Mouse (Mus musculus): ENCODE measurements around the gene Fitm2.

Fitm2 gene

GRCm38 (mm10) chr2:163420366-163420886, 52.0 kb downstream of the Fitm2 start:
- peak; percentile 43 for DNase-seq

- DNase-seq = peak; percentile 100
Observed at GRCm38 (mm10) chr2:163419346-163420045, 52.9 kb downstream of the Fitm2 start.

- DNase-seq = no peak
Observed at GRCm38 (mm10) chr2:163418841-163419345, 53.5 kb downstream of the Fitm2 start.

- no peak for DNase-seq
Observed at GRCm38 (mm10) chr2:163417830-163418229, 54.6 kb downstream of the Fitm2 start.

GRCm38 (mm10) chr2:163417026-163417425, 55.4 kb downstream of the Fitm2 start:
- no peak for DNase-seq

Measured in cerebellum, adult 11-12 months (tissue).